Mouse (Mus musculus): ENCODE results near the gene Stx17. TPM values are rescaled to one million over a fixed set of nuclear protein-coding genes. Genes with fewer than 3 reads are reported as not detected.

Gene Stx17
- total and polyA plus RNA-seq, 2 experiments from 2014 or later: 22.5 to 29.8 TPM

DNA sequence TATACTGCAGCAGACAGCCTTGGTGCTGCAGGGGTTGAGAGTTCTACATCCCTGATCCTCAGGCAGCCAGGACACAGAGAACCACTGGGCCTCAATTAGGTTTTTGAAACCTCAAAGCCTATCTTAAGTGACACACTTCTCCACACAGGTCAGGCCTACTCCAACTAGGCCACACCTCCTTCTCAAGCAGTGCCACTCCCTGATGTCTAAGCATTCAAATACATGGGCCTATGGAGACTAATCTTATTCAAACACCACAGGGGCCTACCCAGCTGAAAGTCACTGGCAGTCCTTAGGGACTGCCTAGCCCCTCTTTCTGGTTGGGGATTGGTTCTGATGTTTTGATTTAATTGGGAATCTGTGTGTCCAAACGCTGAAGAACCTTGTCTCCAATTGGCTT, 31.1 kb downstream of the Stx17 start:
- H3K9ac ChIP-seq: no peak overlapping the region
- no peak overlapping the region for H3K4me2 ChIP-seq (ENCODE audit: low read depth)
- TF ChIP-seq CTCF (IDR thresholded peaks at IDR 0.05; ENCODE audit: low read depth): no peak
- H3K4me3 ChIP-seq (ENCODE audit: low read depth, low read length): no peak overlapping the region
- no peaks in the 10 kb centered on the region for H3K4me1 ChIP-seq (ENCODE audit: insufficient read depth)
- DNase-seq (no peak), ATAC-seq (no peak)
- no peaks in the 10 kb centered on the region for H3K27me3 ChIP-seq (ENCODE audit: insufficient read depth, low read length)
- H3K9me3 ChIP-seq (ENCODE audit: low read length): no peaks in the 10 kb centered on the region
- H3K36me3 ChIP-seq (ENCODE audit: insufficient read depth): no peaks in the 10 kb centered on the region; the same call in 1 of the 2 replicates
- H3K27ac ChIP-seq (ENCODE audit: low read depth, low read length): no peak overlapping the region
- 55% methylated on average over 1 of the region's 1 CpGs for WGBS

DNA sequence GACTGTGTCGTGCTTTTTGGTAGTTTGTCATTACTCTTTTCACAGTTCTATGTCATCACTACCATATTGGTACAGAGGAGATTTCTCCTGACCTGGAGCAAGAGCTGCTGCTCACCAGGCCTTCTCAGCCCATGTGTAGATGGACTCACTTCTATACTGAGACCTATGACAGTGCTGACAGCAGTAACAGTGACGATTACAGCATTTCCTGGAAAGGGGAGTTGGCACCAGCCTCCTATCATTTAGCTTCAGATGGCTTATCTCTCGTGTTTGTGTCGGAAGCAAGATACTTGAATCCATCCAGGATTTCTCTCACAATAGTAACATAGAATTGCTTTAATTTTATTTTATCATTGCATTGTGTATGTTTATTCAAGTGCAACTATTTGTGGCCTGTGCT, 35.7 kb downstream of the Stx17 start:
- DNase-seq (no peak), ATAC-seq (no peak)
- no peak overlapping the region for H3K4me3 ChIP-seq (ENCODE audit: low read depth, low read length)
- H3K9ac ChIP-seq: no peak overlapping the region
- H3K27ac ChIP-seq (ENCODE audit: low read depth, low read length): no peak overlapping the region
- H3K4me2 ChIP-seq (ENCODE audit: low read depth): no peak overlapping the region
- no peaks in the 10 kb centered on the region for H3K27me3 ChIP-seq (ENCODE audit: insufficient read depth, low read length)
- WGBS: 72% methylated on average over 4 of the region's 4 CpGs
- H3K36me3 ChIP-seq (ENCODE audit: insufficient read depth): no peaks in the 10 kb centered on the region
- H3K4me1 ChIP-seq (ENCODE audit: insufficient read depth): no peaks in the 10 kb centered on the region
- no peak for TF ChIP-seq CTCF (IDR thresholded peaks at IDR 0.05; ENCODE audit: low read depth)
- H3K9me3 ChIP-seq (ENCODE audit: low read length): no peaks in the 10 kb centered on the region

DNA sequence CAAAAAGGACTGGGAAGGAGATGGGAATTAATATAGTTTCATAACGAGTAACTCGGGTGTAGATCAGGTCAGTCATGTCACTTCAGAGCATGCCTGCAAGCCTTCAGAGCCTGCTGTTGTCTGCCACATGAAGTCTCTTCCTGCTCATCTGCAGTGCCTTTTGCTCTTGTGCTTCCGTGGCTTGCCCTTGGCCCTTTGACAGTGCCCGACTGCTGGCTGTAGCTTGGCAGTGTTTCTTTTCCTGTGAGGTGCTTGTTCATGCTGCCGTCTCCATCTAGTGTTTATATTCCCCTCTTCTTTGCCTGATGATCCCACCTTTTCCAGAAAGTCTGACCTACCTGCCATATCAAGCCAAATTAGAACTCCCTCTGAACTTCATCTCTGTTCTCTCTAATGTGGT, 39.1 kb downstream of the Stx17 start:
- Histone ChIP-seq H3K9me3 (ENCODE audit: low read length) (no peaks in the 10 kb centered on the region), H3K27ac (ENCODE audit: low read depth, low read length) (no peak overlapping the region), H3K36me3 (ENCODE audit: insufficient read depth) (peaks cover 12% of the 10 kb centered on the region), H3K4me1 (ENCODE audit: insufficient read depth) (no peaks in the 10 kb centered on the region), H3K27me3 (ENCODE audit: insufficient read depth, low read length) (no peaks in the 10 kb centered on the region), H3K4me3 (ENCODE audit: low read depth, low read length) (no peak overlapping the region), H3K9ac (no peak overlapping the region), H3K4me2 (ENCODE audit: low read depth) (no peak overlapping the region)
- WGBS: 68% methylated on average over 5 of the region's 5 CpGs
- no peak for DNase-seq
- no peak for TF ChIP-seq CTCF (IDR thresholded peaks at IDR 0.05; ENCODE audit: low read depth)
- ATAC-seq: no peak

- H3K27ac ChIP-seq (ENCODE audit: low read depth, low read length): no peak overlapping the region
- H3K4me2 ChIP-seq (ENCODE audit: low read depth): no peak overlapping the region
- H3K9me3 ChIP-seq (ENCODE audit: low read length): no peaks in the 10 kb centered on the region
- no peak for DNase-seq
- 74% methylated on average over 3 of the region's 3 CpGs for WGBS
- no peak overlapping the region for H3K4me3 ChIP-seq (ENCODE audit: low read depth, low read length)
- no peaks in the 10 kb centered on the region for H3K36me3 ChIP-seq (ENCODE audit: insufficient read depth)
- H3K27me3 ChIP-seq (ENCODE audit: insufficient read depth, low read length): no peaks in the 10 kb centered on the region
- no peak for TF ChIP-seq CTCF (IDR thresholded peaks at IDR 0.05; ENCODE audit: low read depth)
- ATAC-seq: no peak
- H3K4me1 ChIP-seq (ENCODE audit: insufficient read depth): no peaks in the 10 kb centered on the region
- H3K9ac ChIP-seq: no peak overlapping the region
Measured at GRCm38 (mm10) chr4:48175666-48176065, 51.0 kb downstream of the Stx17 start.

GRCm38 (mm10) chr4:48180922-48181321, 56.2 kb downstream of the Stx17 start:
- WGBS: 12% methylated on average over 2 of the region's 2 CpGs

DNA sequence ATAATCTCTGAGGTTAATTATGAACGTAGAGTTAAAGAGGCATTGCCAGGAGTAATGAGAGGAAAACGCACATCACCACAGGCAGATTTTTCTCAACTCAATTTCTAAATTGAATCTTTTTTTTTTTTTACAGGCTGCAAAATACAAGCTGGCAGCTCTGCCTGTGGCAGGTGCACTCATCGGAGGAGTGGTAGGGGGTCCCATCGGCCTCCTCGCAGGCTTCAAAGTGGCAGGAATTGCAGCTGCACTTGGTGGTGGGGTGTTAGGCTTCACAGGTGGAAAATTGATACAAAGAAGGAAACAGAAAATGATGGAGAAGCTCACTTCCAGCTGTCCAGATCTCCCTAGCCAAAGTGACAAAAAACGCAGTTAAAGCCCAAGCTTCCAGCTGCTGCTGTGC, 56.7 kb downstream of the Stx17 start:
- TF ChIP-seq CTCF (IDR thresholded peaks at IDR 0.05; ENCODE audit: low read depth): no peak
- no peak overlapping the region for H3K4me2 ChIP-seq (ENCODE audit: low read depth)
- H3K9ac ChIP-seq: no peak overlapping the region
- DNase-seq (peak; percentile 40), ATAC-seq (peak; percentile 67)
- H3K4me1 ChIP-seq (ENCODE audit: insufficient read depth): no peaks in the 10 kb centered on the region
- no peaks in the 10 kb centered on the region for H3K36me3 ChIP-seq (ENCODE audit: insufficient read depth)
- no peak overlapping the region for H3K4me3 ChIP-seq (ENCODE audit: low read depth, low read length)
- WGBS: 34% methylated on average over 6 of the region's 6 CpGs
- H3K27ac ChIP-seq (ENCODE audit: low read depth, low read length): peak overlapping the region; percentile 45; the same call in 1 of the 2 replicates
- no peaks in the 10 kb centered on the region for H3K27me3 ChIP-seq (ENCODE audit: insufficient read depth, low read length)
- H3K9me3 ChIP-seq (ENCODE audit: low read length): no peaks in the 10 kb centered on the region

More at GRCm38 (mm10) chr4:48180922-48181321, 56.2 kb downstream of the Stx17 start:
- no peak overlapping the region for H3K4me3 ChIP-seq (ENCODE audit: low read depth, low read length)
- no peak overlapping the region for H3K4me2 ChIP-seq (ENCODE audit: low read depth)
- DNase-seq (no peak), ATAC-seq (0 out of 2 replicates have a peak, but pooled peaks have one; percentile 20)
- H3K36me3 ChIP-seq (ENCODE audit: insufficient read depth): no peaks in the 10 kb centered on the region
- no peaks in the 10 kb centered on the region for H3K27me3 ChIP-seq (ENCODE audit: insufficient read depth, low read length)
- H3K27ac ChIP-seq (ENCODE audit: low read depth, low read length): peak overlapping the region; percentile 45; the same call in 1 of the 2 replicates
- H3K9me3 ChIP-seq (ENCODE audit: low read length): no peaks in the 10 kb centered on the region
- no peak overlapping the region for H3K9ac ChIP-seq
- TF ChIP-seq CTCF (IDR thresholded peaks at IDR 0.05; ENCODE audit: low read depth): no peak
- no peaks in the 10 kb centered on the region for H3K4me1 ChIP-seq (ENCODE audit: insufficient read depth)

DNA sequence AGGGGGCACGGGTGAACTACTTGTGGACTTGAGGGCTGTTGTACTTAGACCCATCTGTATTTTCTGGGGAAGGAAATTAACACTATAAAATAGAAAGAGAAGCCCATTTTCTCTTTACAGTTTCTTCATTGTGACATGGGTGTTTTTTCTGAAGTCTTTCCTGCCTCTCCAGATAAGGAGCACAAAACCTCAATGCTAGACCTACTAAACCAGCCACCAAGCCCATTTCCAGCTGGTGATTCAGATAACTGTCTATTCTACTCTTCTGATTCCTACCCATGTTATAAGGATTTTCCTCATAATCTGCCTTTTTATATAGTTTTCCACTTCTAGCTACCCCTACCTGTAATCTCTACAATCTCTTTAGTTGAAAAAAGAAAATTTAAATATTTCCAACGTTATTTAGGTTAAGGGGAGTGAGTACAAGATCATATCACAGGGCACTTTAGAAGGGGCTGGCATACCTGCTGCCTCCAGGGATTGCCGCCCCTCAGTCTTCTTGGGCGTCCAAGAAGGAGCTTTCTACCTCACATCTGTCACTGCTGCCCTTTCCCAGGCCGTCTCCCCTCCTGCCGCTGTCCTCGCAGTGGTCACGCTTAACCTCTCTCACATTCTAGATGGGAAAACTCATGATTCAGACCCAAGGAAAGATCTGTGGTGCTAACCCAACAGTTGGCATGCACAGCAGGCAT, 57.5 kb downstream of the Stx17 start:
- Histone ChIP-seq H3K9ac (no peak overlapping the region), H3K4me2 (ENCODE audit: low read depth) (no peak overlapping the region), H3K36me3 (ENCODE audit: insufficient read depth) (no peaks in the 10 kb centered on the region), H3K9me3 (ENCODE audit: low read length) (no peaks in the 10 kb centered on the region), H3K4me3 (ENCODE audit: low read depth, low read length) (no peak overlapping the region), H3K4me1 (ENCODE audit: insufficient read depth) (no peaks in the 10 kb centered on the region), H3K27ac (ENCODE audit: low read depth, low read length) (no peak overlapping the region), H3K27me3 (ENCODE audit: insufficient read depth, low read length) (no peaks in the 10 kb centered on the region)
- no peak for ATAC-seq
- no peak for DNase-seq
- WGBS: 93% methylated on average over 8 of the region's 8 CpGs
- no peak for TF ChIP-seq CTCF (IDR thresholded peaks at IDR 0.05; ENCODE audit: low read depth)
